Mouse (Mus musculus) cerebellum, adult 2 months (tissue): ENCODE data around the gene Pcyox1. TPM values are rescaled to one million over a fixed set of nuclear protein-coding genes. Genes with fewer than 3 reads are reported as not detected.
"Not testable (repeated sequence)": the region's sequence is repeated elsewhere in the genome, so short reads cannot be mapped to it uniquely, and the experiment has no call there.

ENCODE experiments used
- DNase-seq, 2 experiments: peaks; one replicate each; pipeline ENCODE4 v3.0.0; 2021
- H3K27ac ChIP-seq: fragments of 200-500 bp; 2 replicates; pipeline ENCODE4 v1.5.1; 2012; ENCODE audit warnings: low read length, control low read depth, inconsistent platforms; ENCODE audit not compliant: insufficient read depth
- H3K27me3 ChIP-seq: fragments of 200-500 bp; 2 replicates; pipeline ENCODE4 v1.6.1; 2012; ENCODE audit warnings: inconsistent platforms, mild to moderate bottlenecking, low read length, moderate library complexity; ENCODE audit not compliant: control insufficient read depth, insufficient read depth
- H3K4me1 ChIP-seq: fragments of 200-500 bp; 2 replicates; pipeline ENCODE4 v1.6.1; 2011; ENCODE audit warnings: low read length; ENCODE audit not compliant: control insufficient read depth, insufficient read depth
- H3K4me3 ChIP-seq: fragments of 200-500 bp; replicated peaks from 2 replicates; pipeline ENCODE3; 2011; ENCODE audit warnings: mild to moderate bottlenecking, low read depth, low read length, control low read depth; ENCODE audit not compliant: insufficient read depth
- CTCF ChIP-seq: fragments of 200-500 bp; IDR thresholded peaks from 2 replicates; pipeline ENCODE4 v1.5.1; 2011; ENCODE audit warnings: low read depth, mild to moderate bottlenecking, control low read depth, low read length, moderate library complexity, borderline replicate concordance; ENCODE audit not compliant: insufficient read depth
- POLR2A ChIP-seq: fragments of 200-500 bp; IDR thresholded peaks from 2 replicates; pipeline ENCODE4 v1.6.1; 2011; ENCODE audit warnings: low read length, control low read depth, borderline replicate concordance; ENCODE audit not compliant: insufficient read depth
- WGBS: fragments of 180-500 bp; shearing (Covaris S2); methylation state at CpG from one replicate; pipeline ENCODE4 v1.1.7; 2018; 5-methylcytosine and 5-hydroxymethylcytosine counted together
- polyA plus RNA-seq: library from polyadenylated mRNA; depleted of rRNA; stranded (reverse); fragments of >200 nt; gene quantifications from 2 replicates; pipeline ENCODE4 v1.2.3, GENCODE M21; 2012

Gene Pcyox1
- polyA plus RNA-seq, 1 experiment: 61.1 TPM

GRCm38 (mm10) chr6:86385362-86386104 is 11.4 kb downstream of the Pcyox1 start:
- WGBS: 83% methylated on average over 5 of the region's 5 CpGs
- no peaks in the 10 kb centered on the region for H3K27me3 ChIP-seq
- no peak for DNase-seq
- H3K4me1 ChIP-seq: no peaks in the 10 kb centered on the region
- no peak overlapping the region for H3K27ac ChIP-seq
- no peak for TF ChIP-seq CTCF
- TF ChIP-seq POLR2A: no peak
- no peak overlapping the region for H3K4me3 ChIP-seq

- no peak overlapping the region for H3K4me3 ChIP-seq
- DNase-seq: no peak
- TF ChIP-seq POLR2A (no peak), CTCF (no peak)
- no peak overlapping the region for H3K27ac ChIP-seq
- no peaks in the 10 kb centered on the region for H3K4me1 ChIP-seq
- no peaks in the 10 kb centered on the region for H3K27me3 ChIP-seq
- WGBS: 81% methylated on average over 4 of the region's 4 CpGs
These were observed 12.3 kb downstream of the Pcyox1 start for GRCm38 (mm10) chr6:86384692-86385091.

GRCm38 (mm10) chr6:86383370-86383769 is 13.6 kb downstream of the Pcyox1 start:
- TF ChIP-seq CTCF: no peak
- TF ChIP-seq POLR2A: no peak
- no peaks in the 10 kb centered on the region for H3K27me3 ChIP-seq
- 43% methylated on average over 16 of the region's 16 CpGs for WGBS
- H3K4me1 ChIP-seq: no peaks in the 10 kb centered on the region
- no peak overlapping the region for H3K4me3 ChIP-seq
- no peak overlapping the region for H3K27ac ChIP-seq
- DNase-seq: no peak

- no peak overlapping the region for H3K27ac ChIP-seq
- no peak for DNase-seq
- H3K4me1 ChIP-seq: no peaks in the 10 kb centered on the region
- H3K4me3 ChIP-seq: no peak overlapping the region
- no peak for TF ChIP-seq POLR2A
- no peak for TF ChIP-seq CTCF
- no peaks in the 10 kb centered on the region for H3K27me3 ChIP-seq
These were observed 14.4 kb downstream of the Pcyox1 start for GRCm38 (mm10) chr6:86382551-86382950.

- not testable (repeated sequence) for DNase-seq, H3K4me3 ChIP-seq
- 75% methylated on average over 8 of the region's 8 CpGs for WGBS
These were observed 16.8 kb downstream of the Pcyox1 start for GRCm38 (mm10) chr6:86380112-86380511.

GRCm38 (mm10) chr6:86378341-86378740 is 18.6 kb downstream of the Pcyox1 start:
- no peak overlapping the region for H3K27ac ChIP-seq
- H3K27me3 ChIP-seq: no peaks in the 10 kb centered on the region
- no peak for TF ChIP-seq CTCF
- WGBS: 82% methylated on average over 3 of the region's 3 CpGs
- no peak overlapping the region for H3K4me3 ChIP-seq
- no peak for DNase-seq
- no peaks in the 10 kb centered on the region for H3K4me1 ChIP-seq

More at GRCm38 (mm10) chr6:86380112-86380511, 16.8 kb downstream of the Pcyox1 start:
- H3K27ac ChIP-seq, H3K4me1 ChIP-seq, H3K27me3 ChIP-seq: not testable (repeated sequence)

- no peak for DNase-seq
- Histone ChIP-seq H3K27me3 (no peaks in the 10 kb centered on the region), H3K27ac (no peak overlapping the region), H3K4me1 (no peaks in the 10 kb centered on the region; the same call in 1 of the 2 replicates), H3K4me3 (no peak overlapping the region)
- TF ChIP-seq POLR2A: no peak
- WGBS: 89% methylated on average over 6 of the region's 6 CpGs
These were observed 23.4 kb downstream of the Pcyox1 start for GRCm38 (mm10) chr6:86373556-86373955.

GRCm38 (mm10) chr6:86371950-86372516 is 24.9 kb downstream of the Pcyox1 start:
- H3K27me3 ChIP-seq: no peaks in the 10 kb centered on the region
- no peak overlapping the region for H3K27ac ChIP-seq
- no peak for DNase-seq
- peak overlapping the region; percentile 74 for H3K4me3 ChIP-seq
- H3K4me1 ChIP-seq: no peaks in the 10 kb centered on the region; the same call in 1 of the 2 replicates
- 2% methylated on average over 12 of the region's 12 CpGs for WGBS
- TF ChIP-seq CTCF (no peak), POLR2A (no peak)
